Mouse (Mus musculus) forebrain, embryonic 15.5 days (tissue): Measurements from ENCODE around the gene Uqcrq. TPM values are rescaled to one million over a fixed set of nuclear protein-coding genes. Genes with fewer than 3 reads are reported as not detected.

Experiments
- ATAC-seq: fragments of 200-750 bp; cut with Nextera tagmentation; replicated peaks from 2 replicates; pipeline ENCODE4 v1.8.0; 2017; ENCODE audit warnings: mild to moderate bottlenecking, moderate TSS enrichment, moderate library complexity
- H3K27ac ChIP-seq: fragments of 300-500 bp; sonication (generic); replicated peaks from 2 replicates; pipeline ENCODE4 v1.5.1; 2015; ENCODE audit warnings: mild to moderate bottlenecking, inconsistent platforms
- H3K27me3 ChIP-seq: fragments of 300-500 bp; sonication (generic); 2 replicates; pipeline ENCODE4 v1.6.1; 2015; ENCODE audit warnings: inconsistent platforms
- H3K36me3 ChIP-seq: fragments of 300-500 bp; sonication (generic); 2 replicates; pipeline ENCODE4 v1.6.1; 2015; ENCODE audit warnings: mild to moderate bottlenecking, inconsistent platforms
- H3K4me1 ChIP-seq: fragments of 300-500 bp; sonication (generic); 2 replicates; pipeline ENCODE4 v1.6.1; 2015; ENCODE audit warnings: inconsistent platforms
- H3K4me2 ChIP-seq: fragments of 300-500 bp; sonication (generic); replicated peaks from 2 replicates; pipeline ENCODE4 v1.6.1; 2015; ENCODE audit warnings: mild to moderate bottlenecking, inconsistent platforms
- H3K4me3 ChIP-seq: fragments of 300-500 bp; sonication (generic); 2 replicates; pipeline ENCODE4 v1.5.1; 2015; ENCODE audit warnings: mild to moderate bottlenecking, inconsistent platforms
- H3K9ac ChIP-seq: fragments of 300-500 bp; sonication (generic); replicated peaks from 2 replicates; pipeline ENCODE4 v1.6.1; 2015; ENCODE audit warnings: mild to moderate bottlenecking, inconsistent platforms
- H3K9me3 ChIP-seq: fragments of 300-500 bp; sonication (generic); 2 replicates; pipeline ENCODE4 v1.6.1; 2016; ENCODE audit warnings: inconsistent platforms
- WGBS: fragments of 180-500 bp; shearing (Covaris S2); methylation state at CpG from one replicate; pipeline ENCODE4 v1.1.7; 2015; ENCODE audit warnings: mixed read lengths; 5-methylcytosine and 5-hydroxymethylcytosine counted together
- polyA plus RNA-seq: library from polyadenylated mRNA; unstranded; fragments of >200 nt; fragmentation: Nextera tagmentation; extraction: Ambion mirVana; gene quantifications from 2 replicates; pipeline ENCODE4 v1.2.1, GENCODE M21; 2015

Gene Uqcrq
- polyA plus RNA-seq, result 589 and 615 TPM in 2 replicates

GRCm38 (mm10) chr11:53430670-53431346 lies at the start of gene Uqcrq, which contains the start of gene Gdf9:
TSS of gene Uqcrq (minus strand) at chr11:53430831.
TSS of gene Gdf9 (plus strand) at chr11:53431023.
- peak; percentile 95 for ATAC-seq
- H3K36me3 ChIP-seq, result peaks cover 8% of the 10 kb centered on the region
- H3K4me2 ChIP-seq, result peak within 1 kb of the TSS; percentile 90
- peak within 1 kb of the TSS; percentile 94 for H3K4me3 ChIP-seq
- peak within 1 kb of the TSS; percentile 87 for H3K9ac ChIP-seq
- H3K9me3 ChIP-seq, result no peaks in the 10 kb centered on the region
- peaks cover 18% of the 10 kb centered on the region for H3K4me1 ChIP-seq
- H3K27me3 ChIP-seq, result no peaks in the 10 kb centered on the region
- WGBS, result under 1% methylated on average over 44 of the region's 44 CpGs
- H3K27ac ChIP-seq, result peak within 1 kb of the TSS; percentile 83

GRCm38 (mm10) chr11:53479783-53480301 lies 49.2 kb upstream of the Uqcrq start, which contains the start of the genes Gm9945 and Sowaha:
TSS of gene Gm9945 (plus strand) at chr11:53480166.
TSS of gene Sowaha (minus strand) at chr11:53480274.
- ATAC-seq, result no peak; the same call in 1 of the 2 replicates
- H3K4me3 ChIP-seq, result peak within 1 kb of the TSS; percentile 50
- peaks cover 33% of the 10 kb centered on the region for H3K4me1 ChIP-seq
- no peaks in the 10 kb centered on the region for H3K9me3 ChIP-seq
- H3K9ac ChIP-seq, result peak within 1 kb of the TSS; percentile 57
- peak within 1 kb of the TSS; percentile 82 for H3K4me2 ChIP-seq
- no peak within 1 kb of the TSS for H3K27ac ChIP-seq
- H3K27me3 ChIP-seq, result peaks cover 39% of the 10 kb centered on the region
- 4% methylated on average over 40 of the region's 40 CpGs for WGBS
- no peaks in the 10 kb centered on the region for H3K36me3 ChIP-seq

GRCm38 (mm10) chr11:53479171-53479782 lies 48.6 kb upstream of the Uqcrq start:
- H3K36me3 ChIP-seq, result no peaks in the 10 kb centered on the region
- peak overlapping the region; percentile 57 for H3K9ac ChIP-seq
- H3K27me3 ChIP-seq, result peaks cover 45% of the 10 kb centered on the region
- peak overlapping the region; percentile 82 for H3K4me2 ChIP-seq
- no peaks in the 10 kb centered on the region for H3K9me3 ChIP-seq
- no peak overlapping the region for H3K27ac ChIP-seq
- peak overlapping the region; percentile 50 for H3K4me3 ChIP-seq
- ATAC-seq, result peak; percentile 51
- peaks cover 38% of the 10 kb centered on the region for H3K4me1 ChIP-seq
- WGBS, result 1% methylated on average over 62 of the region's 62 CpGs

- Histone ChIP-seq H3K4me1 (peaks cover 38% of the 10 kb centered on the region), H3K9ac (peak overlapping the region; percentile 57), H3K4me2 (peak overlapping the region; percentile 82), H3K27me3 (peaks cover 45% of the 10 kb centered on the region), H3K9me3 (no peaks in the 10 kb centered on the region), H3K4me3 (peak overlapping the region; percentile 50), H3K36me3 (no peaks in the 10 kb centered on the region), H3K27ac (no peak overlapping the region)
- ATAC-seq, result peak; percentile 41; the same call in 1 of the 2 replicates
- WGBS, result 4% methylated on average over 71 of the region's 79 CpGs
Measured at GRCm38 (mm10) chr11:53478383-53479170, 47.9 kb upstream of the Uqcrq start.

- H3K4me3 ChIP-seq, result no peak overlapping the region
- no peak overlapping the region for H3K27ac ChIP-seq
- peaks cover 38% of the 10 kb centered on the region for H3K4me1 ChIP-seq
- H3K36me3 ChIP-seq, result no peaks in the 10 kb centered on the region
- H3K27me3 ChIP-seq, result peaks cover 45% of the 10 kb centered on the region
- H3K9ac ChIP-seq, result no peak overlapping the region
- no peaks in the 10 kb centered on the region for H3K9me3 ChIP-seq
- ATAC-seq, result no peak
- H3K4me2 ChIP-seq, result no peak overlapping the region; the same call in 1 of the 2 replicates
- WGBS, result 50% methylated on average over 7 of the region's 7 CpGs
Measured at GRCm38 (mm10) chr11:53477833-53478232, 47.2 kb upstream of the Uqcrq start.

- peak overlapping the region; percentile 87 for H3K27ac ChIP-seq
- H3K36me3 ChIP-seq, result no peaks in the 10 kb centered on the region
- peak overlapping the region; percentile 40 for H3K4me2 ChIP-seq
- H3K27me3 ChIP-seq, result peaks cover 42% of the 10 kb centered on the region
- H3K4me3 ChIP-seq, result peak overlapping the region; percentile 19
- H3K9ac ChIP-seq, result peak overlapping the region; percentile 25; the same call in 1 of the 2 replicates
- H3K4me1 ChIP-seq, result peaks cover 42% of the 10 kb centered on the region
- 15% methylated on average over 8 of the region's 8 CpGs for WGBS
- 0 out of 2 replicates have a peak, but pooled peaks have one; percentile 24 for ATAC-seq
- H3K9me3 ChIP-seq, result no peaks in the 10 kb centered on the region
Measured at GRCm38 (mm10) chr11:53475620-53476019, 45.0 kb upstream of the Uqcrq start.

GRCm38 (mm10) chr11:53472709-53473108 lies 42.1 kb upstream of the Uqcrq start:
- H3K9me3 ChIP-seq, result no peaks in the 10 kb centered on the region
- no peak overlapping the region for H3K27ac ChIP-seq
- H3K4me1 ChIP-seq, result peaks cover 35% of the 10 kb centered on the region
- no peak overlapping the region for H3K4me3 ChIP-seq
- H3K4me2 ChIP-seq, result no peak overlapping the region
- no peak for ATAC-seq
- 78% methylated on average over 3 of the region's 3 CpGs for WGBS
- H3K27me3 ChIP-seq, result peaks cover 14% of the 10 kb centered on the region; the same call in 1 of the 2 replicates
- H3K9ac ChIP-seq, result no peak overlapping the region
- no peaks in the 10 kb centered on the region for H3K36me3 ChIP-seq

- ATAC-seq, result peak; percentile 89
- H3K9me3 ChIP-seq, result no peaks in the 10 kb centered on the region
- under 1% methylated on average over 29 of the region's 29 CpGs for WGBS
Measured at GRCm38 (mm10) chr11:53469968-53470695, 39.5 kb upstream of the Uqcrq start, which contains the start of gene Gm9837. TSS of gene Gm9837 (minus strand) at chr11:53470479.

GRCm38 (mm10) chr11:53469294-53469967 lies 38.8 kb upstream of the Uqcrq start:
- Histone ChIP-seq H3K4me2 (peak overlapping the region; percentile 43), H3K9me3 (no peaks in the 10 kb centered on the region), H3K27ac (no peak overlapping the region), H3K4me3 (peak overlapping the region; percentile 23), H3K4me1 (peaks cover 23% of the 10 kb centered on the region), H3K9ac (no peak overlapping the region), H3K36me3 (no peaks in the 10 kb centered on the region), H3K27me3 (peaks cover 20% of the 10 kb centered on the region)
- ATAC-seq, result no peak
- WGBS, result 23% methylated on average over 16 of the region's 16 CpGs

More at GRCm38 (mm10) chr11:53469968-53470695, 39.5 kb upstream of the Uqcrq start, which contains the start of gene Gm9837:
- H3K27ac ChIP-seq, result peak within 1 kb of the TSS; percentile 63
- H3K4me2 ChIP-seq, result peak within 1 kb of the TSS; percentile 43
- peak within 1 kb of the TSS; percentile 21; the same call in 1 of the 2 replicates for H3K9ac ChIP-seq
- H3K4me3 ChIP-seq, result peak within 1 kb of the TSS; percentile 23
- no peaks in the 10 kb centered on the region for H3K36me3 ChIP-seq
- peaks cover 30% of the 10 kb centered on the region for H3K4me1 ChIP-seq
- H3K27me3 ChIP-seq, result peaks cover 18% of the 10 kb centered on the region; the same call in 1 of the 2 replicates

- peak overlapping the region; percentile 37 for H3K4me3 ChIP-seq
- ATAC-seq, result peak; percentile 39
- no peaks in the 10 kb centered on the region for H3K36me3 ChIP-seq
- peak overlapping the region; percentile 35 for H3K9ac ChIP-seq
- no peaks in the 10 kb centered on the region for H3K9me3 ChIP-seq
- 7% methylated on average over 40 of the region's 40 CpGs for WGBS
- peaks cover 32% of the 10 kb centered on the region for H3K4me1 ChIP-seq
- peak overlapping the region; percentile 47 for H3K4me2 ChIP-seq
- H3K27ac ChIP-seq, result no peak overlapping the region
- H3K27me3 ChIP-seq, result peaks cover 49% of the 10 kb centered on the region
Measured at GRCm38 (mm10) chr11:53466231-53466971, 35.8 kb upstream of the Uqcrq start.
